Mouse (Mus musculus) bone marrow, adult 2 months (tissue): ENCODE measurements around the gene Fgf2.

Experiments used
- CTCF ChIP-seq: fragments of 200-500 bp; IDR thresholded peaks from 2 replicates; pipeline ENCODE4 v1.5.1; 2011; ENCODE audit warnings: low read length, control low read depth; ENCODE audit not compliant: control insufficient read depth, insufficient read depth
- POLR2A ChIP-seq: fragments of 200-500 bp; IDR thresholded peaks from 2 replicates; pipeline ENCODE4 v1.6.1; 2011; ENCODE audit warnings: low read depth, mild to moderate bottlenecking, control low read depth, low read length, borderline replicate concordance; ENCODE audit not compliant: control insufficient read depth

DNA sequence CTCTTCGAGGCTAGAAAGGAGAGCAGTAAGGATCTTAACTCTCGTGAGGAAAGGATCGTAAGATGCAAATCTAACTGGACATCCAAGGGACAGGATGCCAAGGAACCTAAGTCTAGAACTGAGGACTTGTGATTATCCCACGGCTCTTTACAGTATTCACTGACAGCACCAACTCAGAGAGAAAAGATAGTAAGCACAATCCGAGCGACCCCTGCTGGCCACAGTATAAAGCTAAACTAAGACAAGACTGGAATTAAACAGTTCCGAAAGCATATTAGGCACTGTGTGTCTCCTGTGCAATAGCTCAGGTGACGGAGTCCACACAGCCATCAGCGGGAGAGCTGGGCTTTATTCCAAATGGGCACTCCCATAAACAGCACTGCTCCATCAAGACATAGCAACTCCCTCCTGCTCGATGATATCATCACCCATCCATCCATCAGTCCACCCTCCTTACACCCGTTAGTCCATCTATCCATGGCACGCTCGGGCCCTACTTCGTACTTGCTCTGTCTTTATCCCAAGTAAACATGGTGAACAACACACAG is 66.3 kb downstream of the Fgf2 start:
- TF ChIP-seq CTCF: no peak
- no peak for TF ChIP-seq POLR2A
